Mouse (Mus musculus) ES-Bruce4 (cell line): Measurements from ENCODE around the gene Ddx51. TPM values are rescaled to one million over a fixed set of nuclear protein-coding genes. Genes with fewer than 3 reads are reported as not detected.

Source experiments
- H3K27ac ChIP-seq: 2 replicates; pipeline ENCODE4 v1.5.1; 2012; ENCODE audit warnings: low read length, inconsistent platforms; ENCODE audit not compliant: insufficient read depth
- H3K27me3 ChIP-seq: 2 replicates; pipeline ENCODE4 v1.6.1; 2012; ENCODE audit warnings: mild to moderate bottlenecking, low read length, inconsistent platforms; ENCODE audit not compliant: control insufficient read depth, poor library complexity, insufficient read depth, severe bottlenecking
- H3K36me3 ChIP-seq: 2 replicates; pipeline ENCODE4 v1.6.1; 2012; ENCODE audit warnings: inconsistent platforms, mild to moderate bottlenecking, low read length, moderate library complexity; ENCODE audit not compliant: control insufficient read depth, poor library complexity, insufficient read depth, severe bottlenecking
- H3K4me1 ChIP-seq: one replicate; pipeline ENCODE4 v1.8.1; 2011; ENCODE audit warnings: low read length; ENCODE audit not compliant: control insufficient read depth, insufficient read depth
- H3K4me3 ChIP-seq: 2 replicates; pipeline ENCODE4 v1.5.1; 2011; ENCODE audit warnings: low read depth, mild to moderate bottlenecking, low read length
- H3K9ac ChIP-seq: 2 replicates; pipeline ENCODE4 v1.6.1; 2012; ENCODE audit warnings: low read depth, mild to moderate bottlenecking, inconsistent platforms; ENCODE audit not compliant: poor library complexity, severe bottlenecking
- H3K9me3 ChIP-seq: replicated peaks from 2 replicates; pipeline ENCODE4 v1.6.1; 2012; ENCODE audit warnings: mild to moderate bottlenecking, low read length, inconsistent platforms; ENCODE audit not compliant: control insufficient read depth, poor library complexity, insufficient read depth, severe bottlenecking
- CTCF ChIP-seq: IDR thresholded peaks from one replicate; pipeline ENCODE4 v1.8.1; 2011; ENCODE audit warnings: low read depth, low read length
- EP300 ChIP-seq: IDR thresholded peaks from 2 replicates; pipeline ENCODE4 v1.6.1; 2011; ENCODE audit warnings: low read depth, low read length; ENCODE audit not compliant: insufficient read depth
- POLR2A ChIP-seq: IDR thresholded peaks from one replicate; pipeline ENCODE4 v1.8.1; 2011; ENCODE audit warnings: low read length; ENCODE audit not compliant: insufficient read depth
- polyA plus RNA-seq: library from polyadenylated mRNA; stranded (reverse); fragments of >200 nt; gene quantifications from 2 replicates; pipeline ENCODE4 v1.2.4, GENCODE M21; 2011; ENCODE audit warnings: low read depth; ENCODE audit not compliant: missing spikeins, insufficient read depth, insufficient read length

Gene Ddx51
- polyA plus RNA-seq, 1 experiment, result 15.4 TPM

DNA sequence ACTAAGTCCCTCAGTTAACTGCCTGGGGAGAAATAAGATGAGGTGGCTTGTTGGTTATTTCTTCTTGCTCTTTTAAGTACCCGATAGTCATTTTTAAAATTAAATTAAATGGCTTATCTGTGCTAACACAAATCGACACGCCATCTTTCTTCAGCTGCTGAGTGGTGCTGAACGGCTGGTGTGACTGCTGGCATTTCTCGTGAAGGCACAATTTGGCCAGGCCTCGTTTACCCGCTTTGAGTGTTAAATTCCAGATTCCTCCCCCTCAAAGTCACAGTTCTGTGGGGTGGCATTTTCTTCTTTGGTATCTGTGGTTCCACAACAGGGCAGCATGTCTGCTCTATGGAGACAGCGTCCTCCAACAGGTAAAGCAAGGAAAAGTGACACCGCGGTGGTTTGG is 25.9 kb upstream of the Ddx51 start:
- no peaks in the 10 kb centered on the region for H3K36me3 ChIP-seq
- H3K4me1 ChIP-seq, result no peaks in the 10 kb centered on the region
- no peaks in the 10 kb centered on the region for H3K27me3 ChIP-seq
- no peak for TF ChIP-seq CTCF
- TF ChIP-seq EP300, result no peak
- TF ChIP-seq POLR2A, result no peak
- no peaks in the 10 kb centered on the region for H3K9me3 ChIP-seq
- H3K4me3 ChIP-seq, result no peak overlapping the region
- no peak overlapping the region for H3K9ac ChIP-seq
- H3K27ac ChIP-seq, result no peak overlapping the region

DNA sequence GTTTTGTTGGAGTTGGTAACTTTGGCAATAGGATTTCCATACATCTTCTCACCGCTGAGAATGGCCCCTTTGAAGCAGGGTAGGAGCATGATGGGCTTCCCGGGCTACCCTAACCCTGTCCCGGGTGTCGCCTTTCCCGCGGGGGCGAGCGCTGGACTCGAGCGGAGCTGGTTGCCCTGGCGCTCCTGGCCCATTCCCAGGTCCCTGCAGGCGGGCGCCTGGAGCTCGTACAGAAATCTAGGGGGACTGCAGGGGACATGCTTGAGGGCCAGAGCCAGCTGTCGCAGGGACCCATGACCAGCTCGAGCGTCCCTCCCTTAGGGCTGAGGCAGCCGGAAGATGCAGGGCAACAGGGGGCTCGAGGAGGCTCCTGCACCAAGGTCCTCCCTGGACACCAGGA is 25.1 kb upstream of the Ddx51 start:
- Histone ChIP-seq H3K9ac (peak overlapping the region; percentile 31), H3K4me1 (no peaks in the 10 kb centered on the region), H3K27ac (no peak overlapping the region), H3K27me3 (no peaks in the 10 kb centered on the region), H3K4me3 (peak overlapping the region; percentile 35), H3K36me3 (no peaks in the 10 kb centered on the region), H3K9me3 (no peaks in the 10 kb centered on the region)
- no peak for TF ChIP-seq CTCF

DNA sequence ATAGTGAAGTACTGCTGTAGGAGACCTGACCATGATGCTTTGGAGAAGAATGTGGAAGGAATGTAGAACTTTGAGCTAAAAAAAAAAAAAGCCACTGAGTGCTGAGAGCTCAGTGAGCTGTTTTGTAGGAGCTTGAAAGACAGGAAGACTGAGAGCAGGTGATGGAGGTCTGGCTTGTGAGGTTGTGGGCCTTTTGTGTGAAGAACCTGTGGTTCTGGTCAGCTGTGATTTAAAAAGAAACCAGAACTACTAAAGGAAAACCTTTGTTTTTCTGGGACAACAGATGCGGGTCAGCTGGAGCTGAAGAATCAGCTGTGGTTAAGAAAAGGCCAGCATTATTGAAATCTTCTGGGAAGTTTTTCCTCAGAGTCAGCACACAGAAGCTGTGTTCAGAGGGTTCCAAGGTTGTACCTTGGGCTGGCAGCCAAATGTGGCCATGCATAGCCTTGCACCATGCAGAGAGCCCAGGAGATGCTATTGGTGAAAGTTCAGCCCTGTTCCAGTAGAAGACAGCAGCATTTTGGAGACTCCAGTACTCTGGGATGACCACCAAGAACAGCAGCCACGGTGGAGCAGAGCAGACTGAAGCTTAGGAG is 23.6 kb upstream of the Ddx51 start:
- H3K36me3 ChIP-seq, result no peaks in the 10 kb centered on the region
- H3K27me3 ChIP-seq, result no peaks in the 10 kb centered on the region
- H3K27ac ChIP-seq, result no peak overlapping the region
- no peaks in the 10 kb centered on the region for H3K9me3 ChIP-seq
- no peak overlapping the region for H3K4me3 ChIP-seq
- no peaks in the 10 kb centered on the region for H3K4me1 ChIP-seq
- no peak for TF ChIP-seq EP300
- no peak for TF ChIP-seq CTCF
- no peak for TF ChIP-seq POLR2A
- H3K9ac ChIP-seq, result no peak overlapping the region

DNA sequence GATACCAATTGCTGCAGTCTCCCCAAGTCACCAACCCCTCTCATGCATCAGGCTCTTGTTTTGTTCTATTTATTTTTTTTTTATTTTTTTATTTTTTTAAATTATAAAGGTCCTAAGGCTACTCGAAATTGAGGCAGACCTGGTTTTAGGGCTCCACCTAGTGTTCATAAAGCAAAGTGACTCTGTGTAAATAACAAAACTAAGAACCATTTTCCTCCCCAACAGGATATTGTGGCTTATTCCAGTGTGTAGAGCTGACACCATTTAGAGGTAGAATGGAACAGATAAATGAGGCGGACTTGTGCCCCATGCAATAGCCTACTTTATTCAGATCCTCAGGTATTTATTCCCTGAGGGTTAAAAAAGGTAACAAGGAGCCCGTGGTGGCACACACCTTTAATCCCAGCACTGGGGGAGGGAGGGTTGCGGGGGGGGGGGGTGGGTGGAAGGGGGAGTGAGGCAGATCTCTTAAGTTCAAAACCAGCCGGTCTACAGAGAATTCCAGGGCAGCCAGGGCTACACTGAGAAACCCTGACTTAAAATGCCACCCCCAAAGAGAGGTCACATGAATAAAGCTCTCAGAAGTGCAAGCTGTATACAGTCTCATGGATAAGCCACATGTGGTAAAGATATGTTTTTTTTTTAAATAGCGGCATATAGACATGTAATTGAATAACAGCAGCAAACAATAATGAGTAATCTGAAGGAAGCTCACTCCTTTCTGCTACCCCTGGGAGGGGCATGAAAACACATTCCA is 17.1 kb upstream of the Ddx51 start:
- no peak overlapping the region for H3K4me3 ChIP-seq
- TF ChIP-seq POLR2A, result no peak
- no peak for TF ChIP-seq EP300
- TF ChIP-seq CTCF, result peak; percentile 12
- no peaks in the 10 kb centered on the region for H3K36me3 ChIP-seq
- H3K9ac ChIP-seq, result no peak overlapping the region
- H3K27me3 ChIP-seq, result no peaks in the 10 kb centered on the region
- H3K4me1 ChIP-seq, result no peaks in the 10 kb centered on the region
- no peaks in the 10 kb centered on the region for H3K9me3 ChIP-seq
- H3K27ac ChIP-seq, result no peak overlapping the region

DNA sequence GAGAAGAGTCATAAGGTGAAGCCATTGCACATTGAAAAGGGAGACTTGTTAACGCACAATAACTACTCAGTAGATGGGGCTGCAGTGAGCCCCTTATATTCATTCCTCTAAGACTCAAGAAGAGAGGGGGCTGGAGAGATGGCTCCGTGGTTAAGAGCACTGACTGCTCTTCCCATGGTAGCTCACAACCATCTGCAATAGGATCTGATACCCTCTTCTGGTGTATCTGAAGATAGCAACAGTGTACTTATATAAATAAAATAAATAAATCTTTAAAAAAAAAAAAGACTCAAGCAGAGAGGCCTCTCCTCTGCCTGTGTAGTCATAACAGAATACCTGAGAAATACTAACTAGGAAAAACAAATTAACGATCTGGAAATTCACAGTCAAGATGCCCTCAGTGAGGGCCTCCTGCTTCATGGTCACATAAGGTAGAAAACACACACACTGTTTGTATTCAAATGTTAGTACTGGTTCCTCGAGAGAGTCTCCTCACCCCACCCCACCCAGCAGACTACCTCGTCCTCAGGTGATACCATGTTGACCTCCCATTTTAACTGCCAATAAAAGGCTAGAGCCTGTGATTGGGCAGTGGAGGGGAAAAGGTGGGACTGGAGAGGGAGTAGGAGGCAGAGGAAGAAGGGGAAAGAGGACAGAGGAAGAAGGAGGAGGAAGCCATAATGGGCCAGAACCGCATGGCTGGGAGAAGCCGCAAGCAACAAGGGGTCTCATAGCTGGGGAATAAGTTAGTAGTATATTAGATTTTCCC is 14.8 kb upstream of the Ddx51 start:
- no peak overlapping the region for H3K27ac ChIP-seq
- TF ChIP-seq EP300 (no peak), POLR2A (no peak), CTCF (no peak)
- no peaks in the 10 kb centered on the region for H3K27me3 ChIP-seq
- H3K4me3 ChIP-seq, result peak overlapping the region; percentile 56; the same call in 1 of the 2 replicates
- H3K9ac ChIP-seq, result peak overlapping the region; percentile 10
- H3K9me3 ChIP-seq, result peaks cover 4% of the 10 kb centered on the region; the same call in 1 of the 2 replicates
- H3K4me1 ChIP-seq, result no peaks in the 10 kb centered on the region
- H3K36me3 ChIP-seq, result no peaks in the 10 kb centered on the region

DNA sequence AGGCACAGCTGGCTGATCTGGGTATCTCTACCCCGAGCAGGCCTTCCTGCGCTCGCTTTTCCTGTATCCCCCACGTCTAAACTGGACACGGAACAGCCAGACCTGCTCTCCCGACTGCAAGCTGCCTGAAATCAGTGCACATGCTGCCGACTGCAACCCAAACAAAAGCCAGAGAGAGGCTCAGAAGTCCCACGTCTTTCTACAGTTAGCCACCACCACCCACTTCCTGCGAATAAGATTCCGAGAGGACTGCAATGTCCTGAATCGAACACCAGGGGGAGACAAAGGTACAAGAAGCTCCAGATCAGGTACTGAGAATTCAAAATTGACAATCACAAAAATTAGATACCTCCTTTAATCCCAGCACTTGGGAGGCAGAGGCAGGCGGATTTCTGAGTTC is 13.8 kb upstream of the Ddx51 start:
- no peak for TF ChIP-seq EP300
- peak; percentile 11 for TF ChIP-seq CTCF
- peak overlapping the region; percentile 10 for H3K9ac ChIP-seq
- H3K9me3 ChIP-seq, result peaks cover 6% of the 10 kb centered on the region; the same call in 1 of the 2 replicates
- H3K36me3 ChIP-seq, result no peaks in the 10 kb centered on the region
- H3K27ac ChIP-seq, result no peak overlapping the region
- H3K27me3 ChIP-seq, result no peaks in the 10 kb centered on the region
- no peaks in the 10 kb centered on the region for H3K4me1 ChIP-seq
- H3K4me3 ChIP-seq, result peak overlapping the region; percentile 56
